Mouse (Mus musculus) left cerebral cortex, postnatal 25 days (tissue): ENCODE results near the gene Pgap3. TPM values are rescaled to one million over a fixed set of nuclear protein-coding genes. Genes with fewer than 3 reads are reported as not detected.
A peak's percentile ranks its signal among the peaks of the same experiment; 100 is the strongest.

Experiments
- DNase-seq, 2 experiments: peaks; one replicate each; pipeline ENCODE4 v3.0.0; 2022; ENCODE audit warnings: low spot score in 2 of 2, mixed read lengths in 1 of 2
- intact Hi-C: fragments of 180-260 bp; cut with DNase I; formaldehyde crosslinking; loops from one replicate; pipeline ENCODE4 v1.15.1; 2025
- total RNA-seq, 2 experiments: library from RNA; stranded (reverse); gene quantifications; 2 replicates each; pipeline ENCODE4 v1.2.3; 2021

The Pgap3 gene
- total RNA-seq, 2 experiments from 2014 or later: 10.1 to 11.3 TPM

DNA sequence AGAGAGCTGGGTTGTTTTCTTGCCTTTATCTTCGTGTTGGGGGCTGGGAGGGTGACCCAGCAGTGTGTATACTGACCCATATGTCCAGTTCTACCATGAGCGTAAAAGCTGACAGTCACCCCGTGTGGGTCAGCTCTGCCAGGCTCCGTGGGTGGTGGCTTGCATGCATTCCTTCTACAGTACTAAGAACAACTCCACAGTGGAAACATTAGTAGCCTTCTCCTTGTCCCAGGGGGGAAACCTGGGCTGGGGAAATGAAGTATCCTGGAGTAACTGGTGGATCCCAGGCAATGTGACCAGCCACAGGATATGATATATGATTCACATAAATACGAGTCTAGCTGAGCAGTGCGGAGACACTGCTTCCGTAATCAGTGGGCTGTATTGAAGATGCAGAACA, 13.4 kb upstream of the Pgap3 start:
- intact Hi-C loops: no loop called here
- DNase-seq: no peak

DNA sequence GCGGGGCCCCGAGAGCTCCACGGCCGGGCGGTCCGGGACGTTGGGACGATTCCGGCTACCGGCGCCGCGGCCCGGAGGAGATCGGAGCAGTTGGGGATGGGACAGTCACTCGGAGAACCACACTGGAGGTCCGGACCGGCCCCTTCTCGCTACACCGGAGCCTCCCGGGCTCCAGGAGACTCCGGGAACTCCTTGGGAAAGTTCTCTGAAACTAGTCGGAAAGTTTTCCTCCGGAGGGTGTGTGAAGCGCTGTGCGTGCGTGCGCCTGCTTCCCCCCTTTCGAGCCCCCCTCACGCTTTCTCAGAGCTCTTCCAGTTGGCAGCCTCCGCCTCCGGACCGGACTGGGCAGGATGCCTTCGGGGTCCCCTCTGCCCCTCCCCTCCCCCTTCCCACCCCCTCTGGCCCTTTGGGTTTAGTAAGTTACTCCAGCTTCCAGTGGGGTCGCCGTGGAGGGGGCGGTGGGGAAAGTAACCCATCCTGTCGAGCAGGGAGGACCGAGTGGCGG, 12.6 kb upstream of the Pgap3 start:
- intact Hi-C loops: no loop called here

DNA sequence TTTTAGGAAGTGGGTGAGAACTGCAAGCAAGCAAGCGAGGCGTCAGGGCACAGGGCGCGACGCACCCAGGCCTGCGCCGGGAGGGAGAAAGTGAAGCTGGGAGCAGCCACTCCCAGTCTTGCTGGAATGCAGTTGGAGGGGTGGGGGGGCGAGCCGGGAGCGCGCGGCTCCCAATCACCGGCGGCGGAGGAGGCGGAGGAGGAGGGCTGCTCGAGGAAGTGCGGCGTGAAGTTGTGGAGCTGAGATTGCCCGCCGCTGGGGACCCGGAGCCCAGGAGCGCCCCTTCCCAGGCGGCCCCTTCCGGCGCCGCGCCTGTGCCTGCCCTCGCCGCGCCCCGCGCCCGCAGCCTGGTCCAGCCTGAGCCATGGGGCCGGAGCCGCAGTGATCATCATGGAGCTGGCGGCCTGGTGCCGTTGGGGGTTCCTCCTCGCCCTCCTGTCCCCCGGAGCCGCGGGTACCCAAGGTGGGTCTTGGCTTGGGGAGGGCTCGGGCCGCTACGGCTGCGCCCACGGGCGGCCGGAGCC, 12.0 kb upstream of the Pgap3 start, which contains the start of gene Erbb2:
Gene Erbb2 (plus strand): TSS at position 198 of the 524 bp plus-strand sequence.
- intact Hi-C loops: no loop called here
- DNase-seq: no peak

More for the DNA sequence above, 12.6 kb upstream of the Pgap3 start:
- no peak for DNase-seq

DNA sequence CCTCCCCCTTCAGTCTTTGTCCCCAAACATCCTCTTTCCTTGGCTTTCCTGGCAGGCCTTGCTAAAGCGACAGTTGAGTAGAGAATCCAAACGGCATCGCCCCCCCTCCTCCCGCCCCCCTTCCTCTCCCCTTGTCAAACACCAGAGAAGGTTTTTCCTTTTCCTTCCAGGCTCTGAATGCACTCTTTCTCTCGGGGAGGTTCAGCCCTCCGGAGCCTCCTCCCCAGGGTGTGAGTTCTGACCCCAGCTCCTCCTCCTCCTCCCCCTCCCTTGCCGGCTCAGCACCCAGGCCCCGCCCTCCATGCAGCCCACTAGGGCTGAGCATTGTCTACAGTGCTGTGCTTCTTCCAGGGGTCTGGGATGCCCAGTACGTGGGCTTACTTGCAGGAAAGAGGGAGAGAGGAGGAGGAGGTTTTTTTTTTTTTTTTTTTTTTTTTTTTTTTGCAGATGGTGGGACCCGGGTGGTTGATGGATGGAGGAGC, 9.1 kb upstream of the Pgap3 start:
- no peak for DNase-seq
- intact Hi-C loops: no loop called here

GRCm38 (mm10) chr11:98408872-98409271, 8.6 kb upstream of the Pgap3 start:
- DNase-seq: no peak
- intact Hi-C loops: no loop called here

DNA sequence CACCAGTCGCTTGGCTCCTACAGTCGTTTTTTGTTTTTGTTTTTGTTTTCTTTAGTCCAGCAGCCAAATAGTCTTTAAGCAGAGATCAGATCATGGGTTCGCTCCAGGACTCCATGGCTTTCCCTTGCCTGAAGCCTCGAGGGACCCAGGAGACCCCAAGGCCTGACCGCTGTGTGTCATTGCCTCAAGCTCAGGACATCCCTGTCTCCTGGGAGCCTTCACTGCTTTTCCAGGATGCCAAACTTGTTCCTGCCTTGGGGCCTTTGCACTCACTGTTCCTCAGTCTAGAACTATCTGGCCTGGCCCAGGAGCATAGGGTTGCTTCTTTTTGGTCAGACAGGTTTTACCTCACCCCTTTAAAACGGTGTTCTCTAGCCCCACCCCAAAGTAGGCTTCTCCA, 6.3 kb upstream of the Pgap3 start:
- intact Hi-C loops: no loop called here
- DNase-seq: no peak

GRCm38 (mm10) chr11:98400816-98401215, 526 bp upstream of the Pgap3 start:
- no peak for DNase-seq
- intact Hi-C loops: no loop called here

DNA sequence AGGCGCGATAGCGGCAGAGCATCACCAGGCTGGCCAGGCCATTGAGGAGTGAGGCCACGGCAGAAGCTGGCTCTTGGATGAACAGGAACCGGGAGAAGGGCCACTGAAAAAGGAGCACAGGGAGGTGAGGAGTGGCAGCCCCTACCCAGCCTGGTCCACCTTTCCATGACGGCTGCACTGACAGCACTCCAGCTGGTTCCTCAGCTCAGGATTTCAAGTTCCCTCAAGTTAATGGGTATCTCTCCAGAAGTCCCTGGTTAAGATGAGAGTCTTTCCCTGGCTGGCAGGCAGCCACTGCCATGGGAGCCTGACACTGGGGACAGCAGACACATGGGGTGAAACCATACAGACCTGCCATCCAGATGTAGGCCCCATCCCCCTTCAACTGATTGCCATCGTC, 2.3 kb downstream of the Pgap3 start:
- no peak for DNase-seq

GRCm38 (mm10) chr11:98395041-98395440, 5.2 kb downstream of the Pgap3 start:
- intact Hi-C loops: no loop called here
- no peak for DNase-seq

More for the DNA sequence above, 2.3 kb downstream of the Pgap3 start:
- intact Hi-C loops: no loop called here

DNA sequence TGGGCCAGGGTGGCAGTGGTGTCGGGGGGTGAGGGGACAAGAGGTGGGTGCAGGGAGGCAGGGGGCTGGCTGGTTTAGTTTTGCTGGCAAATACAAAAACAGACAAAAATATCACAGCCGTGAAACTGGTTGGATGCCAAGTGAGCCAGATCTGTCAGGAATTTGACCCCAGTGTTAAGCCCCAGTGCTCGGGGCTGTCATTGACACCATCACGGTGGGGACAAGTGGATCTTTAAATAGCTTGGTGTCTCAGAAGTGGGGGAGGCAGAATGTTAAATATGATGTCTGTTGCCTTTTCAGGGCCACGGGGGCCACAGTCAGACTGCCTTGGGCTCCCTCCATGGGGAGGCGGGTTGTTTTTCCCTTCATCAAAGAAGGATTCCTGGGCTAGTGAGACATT, 6.0 kb downstream of the Pgap3 start:
- DNase-seq: no peak
- intact Hi-C loops: loop anchor here (5.0 kb wide), 1 partner anchor 127 kb away; no protein-coding TSS in a partner anchor

DNA sequence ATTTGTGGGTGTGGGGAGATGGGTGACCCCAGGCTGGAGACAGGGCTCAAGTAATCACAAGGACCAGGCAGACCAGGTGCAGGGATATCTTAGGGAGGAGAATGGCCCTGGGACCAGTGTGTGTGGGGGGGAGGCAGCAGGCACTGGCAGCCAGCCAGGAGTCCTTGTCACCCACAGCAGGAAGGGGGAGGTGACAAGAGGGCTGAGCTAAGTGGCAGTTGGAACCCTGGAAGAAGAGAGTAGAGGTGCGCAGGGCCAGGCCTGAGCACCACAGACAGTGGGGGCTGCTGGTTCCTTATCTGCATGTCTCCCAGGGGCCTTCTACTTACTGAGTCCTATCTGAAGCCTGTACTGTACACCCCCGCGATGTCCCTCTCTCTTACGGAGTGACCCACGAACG, 7.0 kb downstream of the Pgap3 start:
- intact Hi-C loops: loop anchor here (5.0 kb wide), 1 partner anchor 126 kb away; no protein-coding TSS in a partner anchor
- no peak for DNase-seq

- no peak for DNase-seq
- intact Hi-C loops: loop anchor here (5.0 kb wide), 1 partner anchor 125 kb away; no protein-coding TSS in a partner anchor
These were observed 7.6 kb downstream of the Pgap3 start for GRCm38 (mm10) chr11:98392645-98393044.

DNA sequence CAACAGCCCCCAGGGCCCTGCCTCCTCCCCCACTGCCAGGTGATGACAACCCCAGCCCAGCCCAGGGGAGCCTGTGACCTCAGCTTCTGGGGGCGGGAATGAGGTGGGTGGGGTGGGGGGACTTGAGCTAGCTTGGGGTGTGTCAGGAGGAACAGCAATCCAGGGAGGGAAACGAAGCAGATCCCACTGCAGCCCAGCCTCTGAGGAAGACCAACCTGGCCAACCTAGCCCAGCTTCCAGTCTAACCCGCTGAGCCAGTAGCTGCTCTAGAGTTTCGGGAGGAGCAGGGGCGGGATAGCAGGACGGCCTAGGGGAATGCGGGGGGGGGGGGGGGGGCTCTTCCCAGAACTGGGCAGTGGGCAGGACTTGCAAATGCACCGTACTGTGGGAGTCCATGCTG, 8.3 kb downstream of the Pgap3 start:
- no peak for DNase-seq

DNA sequence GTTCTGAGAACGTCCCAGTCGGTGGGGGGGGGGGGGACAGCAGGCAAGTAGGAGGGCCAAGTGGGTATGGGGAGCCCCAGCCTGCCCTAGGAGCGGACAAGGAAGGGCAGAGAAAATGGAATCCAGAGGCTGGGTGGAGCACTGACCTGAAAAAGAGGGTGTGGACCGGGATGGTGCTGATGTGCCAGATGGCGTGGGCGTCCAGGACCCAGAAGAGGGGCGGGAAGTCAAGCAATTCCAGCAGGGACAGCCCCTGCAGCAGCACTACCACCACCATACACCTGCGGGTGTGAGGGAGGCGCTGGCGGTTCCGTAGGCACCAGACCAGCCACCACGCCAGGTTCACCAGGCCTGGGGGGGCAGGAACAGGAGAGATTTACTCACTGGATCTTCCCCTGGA, 10.1 kb downstream of the Pgap3 start:
- intact Hi-C loops: loop anchor here (5.0 kb wide), 1 partner anchor 123 kb away; no protein-coding TSS in a partner anchor
- no peak for DNase-seq

More for the DNA sequence above, 8.3 kb downstream of the Pgap3 start:
- intact Hi-C loops: loop anchor here (5.0 kb wide), 1 partner anchor 125 kb away; no protein-coding TSS in a partner anchor

- peak; percentile 70 to 78 for DNase-seq
- intact Hi-C loops: loop anchor here (1.0 kb wide), 1 partner anchor 47 kb away; no protein-coding TSS in a partner anchor
These were observed 11.0 kb downstream of the Pgap3 start for GRCm38 (mm10) chr11:98389221-98389780.

- intact Hi-C loops: no loop called here
- DNase-seq: no peak
These were observed 12.0 kb downstream of the Pgap3 start for GRCm38 (mm10) chr11:98388282-98388681.

DNA sequence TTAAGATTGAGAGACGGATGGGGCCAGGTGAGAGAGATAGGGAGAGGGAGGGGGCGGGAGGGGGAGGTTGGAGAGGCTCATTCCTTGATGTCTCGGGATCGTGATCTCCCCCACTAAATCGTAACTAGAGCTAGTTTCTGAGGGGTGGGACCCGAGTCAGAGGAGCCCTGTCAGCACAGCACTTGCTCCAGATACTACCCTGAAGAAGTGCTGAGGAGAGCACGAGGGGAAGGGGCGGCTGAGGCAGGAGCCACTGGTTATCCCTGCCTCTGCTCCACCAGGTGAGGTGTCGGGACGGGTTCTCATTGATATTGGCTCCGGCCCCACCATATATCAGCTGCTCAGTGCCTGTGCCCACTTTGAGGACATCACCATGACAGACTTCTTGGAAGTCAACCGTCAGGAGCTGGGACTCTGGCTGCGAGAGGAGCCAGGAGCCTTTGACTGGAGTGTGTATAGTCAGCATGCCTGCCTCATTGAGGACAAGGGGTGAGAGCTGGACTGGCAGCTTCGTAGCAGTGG, 13.2 kb downstream of the Pgap3 start:
- DNase-seq: no peak
- intact Hi-C loops: no loop called here

GRCm38 (mm10) chr11:98386596-98386995, 13.7 kb downstream of the Pgap3 start:
- intact Hi-C loops: no loop called here
- DNase-seq: no peak

- intact Hi-C loops: no loop called here
These were observed 14.4 kb downstream of the Pgap3 start, which contains the start of gene Pnmt for GRCm38 (mm10) chr11:98385638-98386585. Gene Pnmt (plus strand): TSS chr11:98386450.

More at GRCm38 (mm10) chr11:98385638-98386585, 14.4 kb downstream of the Pgap3 start, which contains the start of gene Pnmt:
- no peak for DNase-seq
